Mouse (Mus musculus): Measurements from ENCODE around the gene Gucy2d.

Gucy2d gene

GRCm38 (mm10) chr7:98523813-98524361 is 83.7 kb downstream of the Gucy2d start:
- peak; percentile 50 to 53 for DNase-seq

GRCm38 (mm10) chr7:98524401-98524800 is 84.2 kb downstream of the Gucy2d start:
- no peak for DNase-seq

GRCm38 (mm10) chr7:98524869-98525699 is 84.9 kb downstream of the Gucy2d start:
- DNase-seq = no peak

All from B cell, adult 2 months (primary cell).